Mouse (Mus musculus): ENCODE data around the gene Camkk2. TPM values are rescaled to one million over a fixed set of nuclear protein-coding genes. Genes with fewer than 3 reads are reported as not detected.

The Camkk2 gene
- polyA plus RNA-seq, 1 experiment: 21.2 TPM

GRCm38 (mm10) chr5:122782066-122782465 lies 2.9 kb upstream of the Camkk2 start:
- no peaks in the 10 kb centered on the region; the same call in 1 of the 2 replicates for H3K27me3 ChIP-seq (ENCODE audit: control insufficient read depth, insufficient read depth, low read length)
- H3K4me1 ChIP-seq (ENCODE audit: control insufficient read depth, insufficient read depth, insufficient read length): peaks cover 6% of the 10 kb centered on the region; the same call in 1 of the 2 replicates
- TF ChIP-seq POLR2A (IDR thresholded peaks at IDR 0.05; ENCODE audit: low read depth, low read length): no peak
- no peak for TF ChIP-seq CTCF (IDR thresholded peaks at IDR 0.05; ENCODE audit: extremely low read depth, insufficient read depth, insufficient read length, insufficient replicate concordance)
- 85% methylated on average over 1 of the region's 1 CpGs for WGBS
- H3K36me3 ChIP-seq (ENCODE audit: control insufficient read depth, insufficient read depth, low read length): peaks cover 3% of the 10 kb centered on the region; the same call in 1 of the 2 replicates
- no peak overlapping the region for H3K4me3 ChIP-seq (ENCODE audit: extremely low read depth, insufficient read depth, insufficient read length)
- H3K27ac ChIP-seq (ENCODE audit: insufficient read depth, low read length): no peak overlapping the region
- no peak for DNase-seq (ENCODE audit: low read depth in 1 of 2, low spot score in 2 of 2)

- WGBS: 91% methylated on average over 19 of the region's 19 CpGs
Observed at GRCm38 (mm10) chr5:122780791-122781432, 1.7 kb upstream of the Camkk2 start.

GRCm38 (mm10) chr5:122778231-122779226 lies 680 bp downstream of the Camkk2 start:
- no peaks in the 10 kb centered on the region for H3K36me3 ChIP-seq (ENCODE audit: control insufficient read depth, insufficient read depth, low read length)
- H3K27me3 ChIP-seq (ENCODE audit: control insufficient read depth, insufficient read depth, low read length): no peaks in the 10 kb centered on the region; the same call in 1 of the 2 replicates
- peak in 1 of 2 experiments; percentile 26 for DNase-seq (ENCODE audit: low read depth in 1 of 2, low spot score in 2 of 2)
- peak overlapping the region; percentile 59; the same call in 1 of the 2 replicates for H3K27ac ChIP-seq (ENCODE audit: insufficient read depth, low read length)
- H3K4me3 ChIP-seq (ENCODE audit: extremely low read depth, insufficient read depth, insufficient read length): peak overlapping the region; percentile 89
- WGBS: 2% methylated on average over 45 of the region's 55 CpGs
- TF ChIP-seq CTCF (IDR thresholded peaks at IDR 0.05; ENCODE audit: extremely low read depth, insufficient read depth, insufficient read length, insufficient replicate concordance) (no peak), POLR2A (IDR thresholded peaks at IDR 0.05; ENCODE audit: low read depth, low read length) (no peak)
- H3K4me1 ChIP-seq (ENCODE audit: control insufficient read depth, insufficient read depth, insufficient read length): peaks cover 6% of the 10 kb centered on the region; the same call in 1 of the 2 replicates

More at GRCm38 (mm10) chr5:122780791-122781432, 1.7 kb upstream of the Camkk2 start:
- Histone ChIP-seq H3K4me1 (ENCODE audit: control insufficient read depth, insufficient read depth, insufficient read length) (peaks cover 6% of the 10 kb centered on the region; the same call in 1 of the 2 replicates), H3K4me3 (ENCODE audit: extremely low read depth, insufficient read depth, insufficient read length) (no peak overlapping the region), H3K27ac (ENCODE audit: insufficient read depth, low read length) (no peak overlapping the region), H3K27me3 (ENCODE audit: control insufficient read depth, insufficient read depth, low read length) (no peaks in the 10 kb centered on the region; the same call in 1 of the 2 replicates), H3K36me3 (ENCODE audit: control insufficient read depth, insufficient read depth, low read length) (no peaks in the 10 kb centered on the region)
- DNase-seq (ENCODE audit: low read depth in 1 of 2, low spot score in 2 of 2): no peak
- no peak for TF ChIP-seq POLR2A (IDR thresholded peaks at IDR 0.05; ENCODE audit: low read depth, low read length)
- TF ChIP-seq CTCF (IDR thresholded peaks at IDR 0.05; ENCODE audit: extremely low read depth, insufficient read depth, insufficient read length, insufficient replicate concordance): no peak

GRCm38 (mm10) chr5:122777322-122777721 lies 1.9 kb downstream of the Camkk2 start:
- no peak for DNase-seq (ENCODE audit: low read depth in 1 of 2, low spot score in 2 of 2)
- no peak overlapping the region for H3K4me3 ChIP-seq (ENCODE audit: extremely low read depth, insufficient read depth, insufficient read length)
- no peaks in the 10 kb centered on the region for H3K36me3 ChIP-seq (ENCODE audit: control insufficient read depth, insufficient read depth, low read length)
- H3K27me3 ChIP-seq (ENCODE audit: control insufficient read depth, insufficient read depth, low read length): no peaks in the 10 kb centered on the region; the same call in 1 of the 2 replicates
- TF ChIP-seq CTCF (IDR thresholded peaks at IDR 0.05; ENCODE audit: extremely low read depth, insufficient read depth, insufficient read length, insufficient replicate concordance) (no peak), POLR2A (IDR thresholded peaks at IDR 0.05; ENCODE audit: low read depth, low read length) (no peak)
- 72% methylated on average over 2 of the region's 2 CpGs for WGBS
- peaks cover 6% of the 10 kb centered on the region; the same call in 1 of the 2 replicates for H3K4me1 ChIP-seq (ENCODE audit: control insufficient read depth, insufficient read depth, insufficient read length)
- H3K27ac ChIP-seq (ENCODE audit: insufficient read depth, low read length): no peak overlapping the region

- Histone ChIP-seq H3K4me3 (ENCODE audit: extremely low read depth, insufficient read depth, insufficient read length) (no peak overlapping the region), H3K27ac (ENCODE audit: insufficient read depth, low read length) (no peak overlapping the region), H3K36me3 (ENCODE audit: control insufficient read depth, insufficient read depth, low read length) (no peaks in the 10 kb centered on the region), H3K27me3 (ENCODE audit: control insufficient read depth, insufficient read depth, low read length) (no peaks in the 10 kb centered on the region; the same call in 1 of the 2 replicates), H3K4me1 (ENCODE audit: control insufficient read depth, insufficient read depth, insufficient read length) (peaks cover 10% of the 10 kb centered on the region; the same call in 1 of the 2 replicates)
- 72% methylated on average over 14 of the region's 14 CpGs for WGBS
- DNase-seq (ENCODE audit: low read depth in 1 of 2, low spot score in 2 of 2): no peak
- TF ChIP-seq POLR2A (IDR thresholded peaks at IDR 0.05; ENCODE audit: low read depth, low read length): no peak
- no peak for TF ChIP-seq CTCF (IDR thresholded peaks at IDR 0.05; ENCODE audit: extremely low read depth, insufficient read depth, insufficient read length, insufficient replicate concordance)
Observed at GRCm38 (mm10) chr5:122775646-122776286, 3.4 kb downstream of the Camkk2 start.
